Mouse (Mus musculus) kidney, adult 8-10 months (tissue): ENCODE measurements around the gene Fbln1.
"Not testable (repeated sequence)": the region's sequence is repeated elsewhere in the genome, so short reads cannot be mapped to it uniquely, and the experiment has no call there.

Experiments
- DNase-seq, 2 experiments: peaks; one replicate each; pipeline ENCODE4 v3.0.0; 2022

Fbln1 gene

GRCm38 (mm10) chr15:85298167-85298781, 92.5 kb downstream of the Fbln1 start:
- no peak for DNase-seq

- DNase-seq: no peak
These were observed 93.2 kb downstream of the Fbln1 start for GRCm38 (mm10) chr15:85298946-85299345.

GRCm38 (mm10) chr15:85303241-85303640, 97.5 kb downstream of the Fbln1 start:
- DNase-seq: no peak

- DNase-seq: no peak
These were observed 98.2 kb downstream of the Fbln1 start for GRCm38 (mm10) chr15:85303976-85304375.

GRCm38 (mm10) chr15:85307061-85307660, 101.4 kb downstream of the Fbln1 start:
- DNase-seq: no peak

GRCm38 (mm10) chr15:85311058-85311657, 105.4 kb downstream of the Fbln1 start:
- no peak for DNase-seq

- DNase-seq: peak; percentile 49 to 75
These were observed 109.8 kb downstream of the Fbln1 start for GRCm38 (mm10) chr15:85315378-85316025.

GRCm38 (mm10) chr15:85316342-85317140, 110.8 kb downstream of the Fbln1 start:
- DNase-seq: no peak

- no peak for DNase-seq
These were observed 114.3 kb downstream of the Fbln1 start for GRCm38 (mm10) chr15:85319924-85320668.

GRCm38 (mm10) chr15:85323214-85323613, 117.5 kb downstream of the Fbln1 start:
- no peak for DNase-seq

GRCm38 (mm10) chr15:85324426-85324825, 118.7 kb downstream of the Fbln1 start:
- no peak for DNase-seq

- no peak for DNase-seq
These were observed 122.1 kb downstream of the Fbln1 start for GRCm38 (mm10) chr15:85327808-85328207.

GRCm38 (mm10) chr15:85328455-85328854, 122.7 kb downstream of the Fbln1 start:
- not testable (repeated sequence) for DNase-seq

GRCm38 (mm10) chr15:85329096-85329495, 123.3 kb downstream of the Fbln1 start:
- DNase-seq: no peak

- DNase-seq: no peak
These were observed 124.3 kb downstream of the Fbln1 start for GRCm38 (mm10) chr15:85330024-85330423.

GRCm38 (mm10) chr15:85333511-85333910, 127.8 kb downstream of the Fbln1 start:
- DNase-seq: not testable (repeated sequence)

- no peak for DNase-seq
These were observed 128.5 kb downstream of the Fbln1 start for GRCm38 (mm10) chr15:85334234-85334633.

- peak in 1 of 2 experiments; percentile 12 for DNase-seq
These were observed 130.0 kb downstream of the Fbln1 start, which contains the start of gene Atxn10 for GRCm38 (mm10) chr15:85335671-85336300. Gene Atxn10 (plus strand): TSS chr15:85336245.
